Mouse (Mus musculus) ES-Bruce4 (cell line): ENCODE data around the gene Dtnbp1.

Experiments used
- CTCF ChIP-seq: IDR thresholded peaks from one replicate; pipeline ENCODE4 v1.8.1; 2011; ENCODE audit warnings: low read depth, low read length
- POLR2A ChIP-seq: IDR thresholded peaks from one replicate; pipeline ENCODE4 v1.8.1; 2011; ENCODE audit warnings: low read length; ENCODE audit not compliant: insufficient read depth

DNA sequence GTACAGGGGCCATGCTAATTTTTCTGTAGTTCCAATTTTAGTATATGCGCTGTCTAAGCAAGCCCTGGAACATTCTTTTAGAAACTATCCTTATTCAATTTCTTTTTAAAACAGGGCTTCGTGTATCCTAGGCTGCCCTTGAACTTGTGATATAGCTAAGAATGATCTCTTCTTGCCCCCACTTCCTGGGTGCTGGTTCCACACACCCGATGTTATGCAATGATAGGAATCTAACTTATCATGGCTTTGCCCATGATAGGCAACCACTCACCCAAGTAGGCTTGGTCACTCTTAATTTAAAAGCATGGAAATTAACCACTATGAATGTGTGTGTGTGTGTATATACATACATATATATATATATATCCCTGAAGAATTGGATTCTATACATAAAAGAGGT lies 24.3 kb upstream of the Dtnbp1 start:
- TF ChIP-seq POLR2A (no peak), CTCF (no peak)
